Mouse (Mus musculus) hindbrain, embryonic 16.5 days (tissue): ENCODE results near the gene Wipi1. TPM values are rescaled to one million over a fixed set of nuclear protein-coding genes. Genes with fewer than 3 reads are reported as not detected.
"Not testable (repeated sequence)": the region's sequence is repeated elsewhere in the genome, so short reads cannot be mapped to it uniquely, and the experiment has no call there.

Experiments used
- ATAC-seq: fragments of 200-750 bp; cut with Nextera tagmentation; 2 replicates; pipeline ENCODE4 v1.8.0; 2017; ENCODE audit warnings: moderate TSS enrichment, moderate library complexity
- H3K27ac ChIP-seq: fragments of 300-500 bp; sonication (generic); 2 replicates; pipeline ENCODE4 v1.5.1; 2014; ENCODE audit warnings: low read depth, mild to moderate bottlenecking, control low read depth, low read length, moderate library complexity
- H3K27me3 ChIP-seq: fragments of 300-500 bp; sonication (generic); replicated peaks from 2 replicates; pipeline ENCODE4 v1.6.1; 2014; ENCODE audit warnings: low read length; ENCODE audit not compliant: control insufficient read depth, insufficient read depth
- H3K36me3 ChIP-seq: fragments of 300-500 bp; sonication (generic); 2 replicates; pipeline ENCODE4 v1.6.1; 2014; ENCODE audit warnings: mild to moderate bottlenecking, low read length, moderate library complexity, mixed read lengths; ENCODE audit not compliant: control insufficient read depth, insufficient read depth
- H3K4me1 ChIP-seq: fragments of 300-500 bp; sonication (generic); 2 replicates; pipeline ENCODE4 v1.6.1; 2014; ENCODE audit warnings: low read depth, low read length; ENCODE audit not compliant: control insufficient read depth, insufficient read depth
- H3K4me2 ChIP-seq: fragments of 300-500 bp; sonication (generic); 2 replicates; pipeline ENCODE4 v1.6.1; 2014; ENCODE audit warnings: mild to moderate bottlenecking, low read length, control low read depth, moderate library complexity
- H3K4me3 ChIP-seq: fragments of 300-500 bp; sonication (generic); 2 replicates; pipeline ENCODE4 v1.5.1; 2014; ENCODE audit warnings: mild to moderate bottlenecking, low read length, control low read depth, moderate library complexity
- H3K9ac ChIP-seq: fragments of 300-500 bp; sonication (generic); 2 replicates; pipeline ENCODE4 v1.6.1; 2014; ENCODE audit warnings: low read depth, mild to moderate bottlenecking, control low read depth, low read length, moderate library complexity
- H3K9me3 ChIP-seq: fragments of 300-500 bp; sonication (generic); 2 replicates; pipeline ENCODE4 v1.6.1; 2014; ENCODE audit warnings: mild to moderate bottlenecking, low read length, moderate library complexity; ENCODE audit not compliant: control insufficient read depth
- WGBS: fragments of 180-500 bp; shearing (Covaris S2); extraction: QIAGEN DNeasy Blood & Tissue Kit; methylation state at CpG from one replicate; pipeline ENCODE4 v1.1.7; 2014; 5-methylcytosine and 5-hydroxymethylcytosine counted together
- polyA plus RNA-seq: library from polyadenylated mRNA; unstranded; fragments of >200 nt; fragmentation: Nextera tagmentation; extraction: Ambion mirVana; gene quantifications from 2 replicates; pipeline ENCODE4 v1.2.1, GENCODE M21; 2015

The Wipi1 gene
- polyA plus RNA-seq, 1 experiment from 2014 or later, result 18.9 TPM

DNA sequence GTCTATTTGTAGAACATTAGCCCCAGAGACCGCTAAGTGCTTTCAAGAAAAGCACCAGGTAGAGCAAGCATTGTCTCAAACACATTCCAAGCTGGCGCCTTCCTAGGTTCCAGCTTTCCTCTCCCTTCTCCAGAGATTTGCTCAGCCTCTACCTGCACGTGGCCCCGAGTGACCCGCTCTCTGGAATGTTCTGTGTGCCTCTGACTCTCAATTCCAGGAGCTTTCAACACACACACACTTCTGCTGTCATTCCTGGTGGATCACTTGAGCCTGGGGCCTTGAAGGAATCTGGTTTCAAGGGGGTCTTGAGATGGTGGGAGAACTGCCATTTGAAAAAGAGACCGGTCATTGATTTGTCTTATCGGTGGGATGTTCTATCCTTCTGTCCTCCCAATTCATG, 11.5 kb upstream of the Wipi1 start:
- no peak overlapping the region for H3K4me3 ChIP-seq
- peaks cover 3% of the 10 kb centered on the region; the same call in 1 of the 2 replicates for H3K9me3 ChIP-seq
- H3K9ac ChIP-seq, result no peak overlapping the region
- no peak overlapping the region for H3K4me2 ChIP-seq
- H3K4me1 ChIP-seq, result no peaks in the 10 kb centered on the region
- H3K36me3 ChIP-seq, result no peaks in the 10 kb centered on the region
- no peak overlapping the region for H3K27ac ChIP-seq
- no peaks in the 10 kb centered on the region; the same call in 1 of the 2 replicates for H3K27me3 ChIP-seq
- ATAC-seq, result no peak
- WGBS, result 86% methylated on average over 7 of the region's 7 CpGs

DNA sequence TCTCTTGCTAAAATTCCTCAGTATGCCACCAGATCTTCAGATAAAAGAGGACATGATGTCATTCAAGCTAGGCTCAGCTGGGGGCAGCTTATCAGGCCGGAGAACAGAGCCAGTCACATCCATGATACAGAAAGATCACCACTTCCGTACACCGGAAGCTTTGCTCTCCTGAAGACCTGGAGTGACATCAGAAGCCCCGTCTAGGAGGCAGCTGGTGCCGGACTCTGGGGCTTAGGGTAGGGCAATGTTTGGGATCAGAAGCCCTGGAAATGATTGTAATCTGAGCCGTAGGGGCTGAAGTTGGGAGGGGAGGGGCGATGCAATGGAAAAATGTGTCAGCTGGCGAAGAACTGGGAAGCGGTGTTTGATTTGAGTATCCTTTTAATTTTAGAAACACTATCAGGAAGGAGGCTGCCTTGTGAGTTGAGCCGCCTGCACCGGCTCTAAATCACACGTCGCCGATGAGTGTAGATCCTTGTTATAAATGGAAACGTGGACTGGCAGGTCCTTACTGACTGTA, 10.8 kb upstream of the Wipi1 start:
- 0 out of 2 replicates have a peak, but pooled peaks have one; percentile 27 for ATAC-seq
- Histone ChIP-seq H3K9ac (no peak overlapping the region), H3K9me3 (peaks cover 3% of the 10 kb centered on the region; the same call in 1 of the 2 replicates), H3K4me1 (no peaks in the 10 kb centered on the region), H3K36me3 (no peaks in the 10 kb centered on the region), H3K4me2 (peak overlapping the region; percentile 17; the same call in 1 of the 2 replicates), H3K27ac (no peak overlapping the region), H3K27me3 (no peaks in the 10 kb centered on the region; the same call in 1 of the 2 replicates), H3K4me3 (no peak overlapping the region)
- 51% methylated on average over 15 of the region's 15 CpGs for WGBS

DNA sequence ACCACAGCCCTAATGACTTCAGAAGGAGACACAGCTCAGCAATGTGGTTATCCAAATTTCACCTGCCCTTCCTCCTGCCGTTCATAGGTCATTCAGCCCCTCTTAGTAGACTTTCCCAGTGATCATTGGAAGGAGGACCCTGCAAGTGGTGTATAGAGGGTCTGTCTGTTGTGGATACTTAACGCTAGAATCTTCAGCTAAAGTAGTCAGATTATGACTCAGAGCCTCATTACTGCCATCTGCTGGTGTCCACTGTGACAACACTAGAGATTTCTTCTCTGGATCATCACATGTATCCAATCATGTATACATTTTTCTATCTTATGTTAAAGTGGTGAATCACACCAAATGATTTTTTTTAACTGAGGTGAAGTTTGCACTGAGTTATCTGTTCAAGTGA, 9.4 kb upstream of the Wipi1 start:
- no peak for ATAC-seq
- H3K4me3 ChIP-seq, result no peak overlapping the region
- 12% methylated on average over 2 of the region's 2 CpGs for WGBS

DNA sequence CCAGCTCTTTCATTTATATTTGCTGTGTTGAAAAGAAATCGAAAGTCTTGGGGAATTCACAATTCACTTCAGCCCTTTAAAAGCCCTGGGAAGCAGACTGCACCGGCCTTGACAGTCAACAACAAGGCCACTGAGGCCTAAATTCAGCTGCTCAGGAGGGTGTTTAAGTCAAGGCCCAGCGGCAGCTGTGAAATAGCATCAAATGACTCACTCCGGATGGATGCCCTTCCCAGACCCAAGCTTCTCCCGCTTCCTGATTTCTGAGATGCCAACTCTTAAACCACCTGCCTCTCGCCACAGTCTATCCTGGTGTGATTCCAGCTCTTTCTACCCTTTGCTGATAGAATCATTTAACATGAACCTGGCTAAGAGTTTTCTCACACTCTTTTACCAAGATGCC, 8.6 kb upstream of the Wipi1 start:
- Histone ChIP-seq H3K27me3 (no peaks in the 10 kb centered on the region; the same call in 1 of the 2 replicates), H3K36me3 (no peaks in the 10 kb centered on the region), H3K9ac (no peak overlapping the region), H3K4me2 (no peak overlapping the region), H3K9me3 (peaks cover 3% of the 10 kb centered on the region; the same call in 1 of the 2 replicates), H3K4me3 (no peak overlapping the region), H3K27ac (no peak overlapping the region), H3K4me1 (no peaks in the 10 kb centered on the region)
- ATAC-seq, result no peak
- 82% methylated on average over 6 of the region's 6 CpGs for WGBS

More for the DNA sequence above, 9.4 kb upstream of the Wipi1 start:
- H3K9me3 ChIP-seq, result peaks cover 3% of the 10 kb centered on the region; the same call in 1 of the 2 replicates
- no peak overlapping the region for H3K4me2 ChIP-seq
- no peaks in the 10 kb centered on the region for H3K36me3 ChIP-seq
- no peak overlapping the region for H3K9ac ChIP-seq
- no peak overlapping the region for H3K27ac ChIP-seq
- H3K4me1 ChIP-seq, result no peaks in the 10 kb centered on the region
- H3K27me3 ChIP-seq, result no peaks in the 10 kb centered on the region; the same call in 1 of the 2 replicates

DNA sequence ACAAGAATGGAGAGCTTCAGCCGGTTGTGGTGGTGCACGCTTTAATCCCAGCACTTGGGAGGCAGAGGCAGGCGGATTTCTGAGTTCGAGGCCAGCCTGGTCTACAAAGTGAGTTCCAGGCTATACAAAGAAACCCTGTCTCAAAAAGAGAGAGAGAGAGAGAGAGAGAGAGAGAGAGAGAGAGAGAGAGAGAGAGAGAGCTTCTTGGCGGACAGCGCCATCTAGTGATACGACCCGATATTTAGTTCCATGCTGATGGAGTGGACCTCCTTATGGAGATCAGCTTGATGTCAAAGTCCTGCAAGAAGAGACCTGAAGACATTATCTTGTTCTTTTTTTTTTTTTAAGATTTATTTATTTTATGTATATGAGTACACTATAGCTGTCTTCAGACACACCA, 7.3 kb upstream of the Wipi1 start:
- 31% methylated on average over 8 of the region's 8 CpGs for WGBS
- not testable (repeated sequence) for ATAC-seq, H3K4me2 ChIP-seq

DNA sequence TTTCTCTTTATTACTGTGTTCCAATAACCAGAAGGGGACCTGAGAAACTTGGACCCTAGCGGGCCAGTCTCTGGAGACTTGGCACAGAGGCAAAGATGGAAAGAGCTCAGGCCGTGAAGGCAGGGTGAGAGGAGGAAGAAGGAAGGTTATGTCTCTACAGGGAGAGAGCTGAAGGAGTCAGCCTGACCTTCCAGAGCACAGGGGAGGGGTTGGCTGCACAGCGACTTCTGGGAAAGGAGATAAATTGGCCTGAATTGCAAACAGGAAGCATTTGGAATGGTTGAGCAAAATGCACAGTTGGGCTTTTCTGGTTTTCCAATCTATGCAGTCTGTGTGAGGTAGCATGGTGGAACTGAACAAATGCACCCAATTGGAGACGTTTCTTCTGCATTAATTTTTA, 5.0 kb upstream of the Wipi1 start:
- no peak overlapping the region for H3K27ac ChIP-seq
- H3K4me2 ChIP-seq, result no peak overlapping the region
- no peaks in the 10 kb centered on the region for H3K27me3 ChIP-seq
- no peaks in the 10 kb centered on the region for H3K9me3 ChIP-seq
- no peak overlapping the region for H3K4me3 ChIP-seq
- WGBS, result 63% methylated on average over 4 of the region's 4 CpGs
- H3K36me3 ChIP-seq, result no peaks in the 10 kb centered on the region
- no peak for ATAC-seq
- H3K9ac ChIP-seq, result no peak overlapping the region
- H3K4me1 ChIP-seq, result no peaks in the 10 kb centered on the region

More for the DNA sequence above, 7.3 kb upstream of the Wipi1 start:
- not testable (repeated sequence) for H3K9ac ChIP-seq, H3K4me1 ChIP-seq, H3K4me3 ChIP-seq, H3K36me3 ChIP-seq, H3K27ac ChIP-seq, H3K27me3 ChIP-seq, H3K9me3 ChIP-seq

DNA sequence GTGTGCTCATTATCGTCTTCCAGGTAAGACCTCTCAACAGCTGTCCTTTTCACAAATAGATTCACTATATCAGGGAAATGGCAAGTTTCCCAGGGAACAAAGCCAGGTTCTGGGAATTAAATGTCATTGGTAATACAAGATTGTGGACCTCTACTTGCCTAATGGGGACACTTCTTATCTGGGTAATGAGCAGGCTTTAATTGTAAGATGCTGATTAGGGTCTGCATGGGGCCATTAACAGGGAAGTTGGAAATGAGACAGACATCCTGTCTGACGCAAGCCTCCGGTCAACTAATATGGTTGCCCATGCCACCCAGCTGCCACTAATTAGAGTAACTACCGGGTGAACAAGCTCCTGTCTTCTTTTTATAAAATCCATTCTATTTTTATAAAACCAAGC, 4.6 kb upstream of the Wipi1 start:
- Histone ChIP-seq H3K4me3 (no peak overlapping the region), H3K36me3 (no peaks in the 10 kb centered on the region), H3K27me3 (no peaks in the 10 kb centered on the region), H3K9ac (no peak overlapping the region), H3K4me2 (no peak overlapping the region), H3K9me3 (no peaks in the 10 kb centered on the region), H3K27ac (no peak overlapping the region), H3K4me1 (no peaks in the 10 kb centered on the region)
- no peak for ATAC-seq
- WGBS, result 61% methylated on average over 4 of the region's 4 CpGs

DNA sequence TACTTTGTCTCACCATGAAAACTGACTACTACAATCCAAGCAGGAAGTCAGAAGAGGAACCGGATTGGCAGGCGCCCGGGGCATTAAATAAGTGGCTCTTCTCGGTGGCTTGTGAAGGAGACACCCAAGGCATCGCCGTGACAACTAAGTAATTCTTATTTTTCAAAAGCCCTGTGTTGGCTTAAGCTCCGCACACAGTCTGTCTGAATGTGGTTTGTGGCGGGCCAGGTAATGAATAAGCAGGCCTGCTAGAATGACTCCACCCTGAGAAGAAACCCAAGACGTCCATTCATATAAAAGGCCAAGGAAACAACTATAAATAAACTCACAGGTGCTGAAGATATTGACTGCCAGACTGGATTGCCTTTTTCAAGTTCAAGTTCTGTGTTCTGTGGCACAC, 3.5 kb upstream of the Wipi1 start:
- ATAC-seq, result no peak
- Histone ChIP-seq H3K27me3 (no peaks in the 10 kb centered on the region), H3K4me2 (no peak overlapping the region), H3K9ac (no peak overlapping the region), H3K4me3 (no peak overlapping the region), H3K36me3 (no peaks in the 10 kb centered on the region), H3K9me3 (no peaks in the 10 kb centered on the region), H3K4me1 (peaks cover 4% of the 10 kb centered on the region), H3K27ac (no peak overlapping the region)
- 63% methylated on average over 9 of the region's 9 CpGs for WGBS

DNA sequence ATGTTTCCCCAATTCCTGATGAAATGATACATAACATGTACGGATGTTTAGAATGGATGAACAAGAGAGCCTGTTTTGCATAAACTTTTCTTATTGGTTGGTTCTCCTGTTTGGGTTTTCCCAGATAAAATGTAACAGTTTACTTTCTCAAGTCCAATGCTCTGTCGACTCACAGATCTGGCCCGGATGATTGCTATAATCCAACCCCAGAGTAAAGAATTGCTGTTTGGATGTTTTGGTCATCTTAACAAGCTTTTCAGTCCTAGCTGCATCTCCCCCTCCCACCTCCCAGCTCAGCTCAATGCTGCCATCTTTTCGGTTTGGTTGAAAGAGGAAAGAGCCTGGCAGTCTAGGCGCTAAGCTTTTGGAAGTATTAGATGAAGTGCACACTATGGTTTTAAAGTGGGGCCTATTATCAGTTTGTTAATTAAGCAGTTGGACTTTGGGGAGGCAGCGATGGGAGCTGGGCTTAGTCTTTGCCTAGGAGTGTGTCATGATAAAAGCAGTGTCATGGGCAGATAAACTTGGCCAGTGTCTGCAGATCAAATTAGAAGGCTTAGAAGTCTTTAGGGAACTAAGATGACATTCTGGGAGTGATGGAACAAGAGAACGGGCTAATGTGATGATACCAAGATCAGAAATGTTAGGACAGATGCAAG, 1.2 kb upstream of the Wipi1 start:
- H3K4me2 ChIP-seq, result no peak overlapping the region
- H3K27ac ChIP-seq, result no peak overlapping the region
- no peaks in the 10 kb centered on the region for H3K36me3 ChIP-seq
- 72% methylated on average over 7 of the region's 7 CpGs for WGBS
- no peaks in the 10 kb centered on the region for H3K27me3 ChIP-seq
- no peaks in the 10 kb centered on the region for H3K9me3 ChIP-seq
- H3K4me3 ChIP-seq, result no peak overlapping the region
- H3K4me1 ChIP-seq, result peaks cover 7% of the 10 kb centered on the region
- no peak overlapping the region for H3K9ac ChIP-seq
- no peak for ATAC-seq
